Mouse (Mus musculus) c-Kit-negative CD71-positive TER-119-positive erythroid progenitor cells, embryonic 14.5 days (primary cell): ENCODE measurements around the gene Hmgcr.
A peak's percentile ranks its signal among the peaks of the same experiment; 100 is the strongest.
"Not testable (repeated sequence)": the region's sequence is repeated elsewhere in the genome, so short reads cannot be mapped to it uniquely, and the experiment has no call there.

ENCODE experiments used
- DNase-seq: peaks from one replicate; pipeline ENCODE4 v3.0.0-alpha.2; 2013; ENCODE audit warnings: low read depth, low spot score

Gene Hmgcr

DNA sequence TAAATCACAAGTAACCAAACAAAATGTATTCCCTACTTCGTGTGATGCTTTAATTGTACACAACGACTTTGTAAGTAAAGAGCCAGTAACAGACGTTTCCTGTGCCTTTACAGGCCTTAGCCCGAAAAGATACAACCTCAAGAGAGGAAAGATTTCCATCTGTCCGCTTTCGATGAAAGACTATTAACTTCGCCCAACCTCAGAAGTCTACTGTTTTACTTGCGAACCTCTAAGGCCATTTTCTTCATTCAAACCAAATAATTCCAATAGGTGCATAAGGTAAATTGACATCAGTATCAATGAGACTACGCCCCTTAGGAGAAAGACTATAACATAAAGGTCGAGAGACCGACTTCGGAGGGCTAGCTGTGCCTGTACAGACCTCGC, 724 bp downstream of the Hmgcr start:
- DNase-seq: peak; percentile 17

GRCm38 (mm10) chr13:96664419-96664974, 6.2 kb downstream of the Hmgcr start:
- no peak for DNase-seq

DNA sequence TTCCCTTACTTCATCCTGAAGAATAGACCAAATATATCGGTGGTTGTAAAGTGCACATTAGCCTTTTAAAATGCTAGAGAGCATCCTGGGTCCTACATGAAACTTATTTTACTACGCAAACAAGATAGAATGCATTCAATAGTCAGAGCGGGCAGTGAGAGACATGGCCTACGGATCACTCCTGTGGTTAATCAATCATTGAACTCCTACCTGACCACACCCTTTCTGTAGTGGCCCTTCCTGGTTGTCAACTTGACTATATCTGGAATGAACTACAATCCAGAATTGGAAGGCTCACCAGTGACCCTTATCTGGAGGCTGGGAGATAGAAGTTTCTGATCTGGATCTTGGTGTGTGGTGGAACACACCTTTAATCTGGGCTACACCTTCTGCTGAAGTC, 7.6 kb downstream of the Hmgcr start:
- not testable (repeated sequence) for DNase-seq

DNA sequence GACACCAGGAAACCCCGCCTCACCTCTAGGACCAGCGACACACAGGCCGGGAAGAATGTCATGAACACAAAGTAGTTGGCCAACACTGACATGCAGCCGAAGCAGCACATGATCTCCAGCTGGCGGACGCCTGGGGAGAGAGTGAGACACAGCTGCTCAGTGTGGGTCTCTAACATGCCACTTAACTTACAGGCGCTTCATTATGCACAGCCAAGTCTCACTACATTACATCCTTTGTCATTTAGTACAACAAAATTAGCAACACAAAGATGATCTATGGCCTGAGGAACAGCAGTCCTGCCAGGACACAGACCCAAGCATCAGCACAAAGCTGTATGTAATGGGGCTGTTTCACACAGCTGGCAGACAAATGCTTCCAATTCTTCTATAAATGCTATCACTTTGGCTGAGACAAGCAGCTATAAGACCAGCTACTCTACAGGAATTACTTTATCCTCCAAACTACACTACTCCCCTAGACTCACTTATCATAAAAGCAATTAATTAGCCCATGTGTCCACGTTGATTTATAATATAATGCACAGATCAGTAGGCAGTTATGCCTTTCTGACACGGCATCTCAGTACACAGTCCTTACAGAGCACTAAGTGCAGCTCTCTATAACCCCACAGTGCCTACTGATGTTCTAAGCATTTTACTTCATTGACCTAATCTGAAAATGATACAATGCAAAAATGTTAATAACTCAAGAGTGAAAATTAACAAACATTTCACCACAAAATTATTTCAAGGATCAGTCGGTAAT, 10.5 kb downstream of the Hmgcr start:
- no peak for DNase-seq

GRCm38 (mm10) chr13:96658936-96659335, 11.8 kb downstream of the Hmgcr start:
- DNase-seq: no peak

GRCm38 (mm10) chr13:96656673-96657072, 14.1 kb downstream of the Hmgcr start:
- no peak for DNase-seq

DNA sequence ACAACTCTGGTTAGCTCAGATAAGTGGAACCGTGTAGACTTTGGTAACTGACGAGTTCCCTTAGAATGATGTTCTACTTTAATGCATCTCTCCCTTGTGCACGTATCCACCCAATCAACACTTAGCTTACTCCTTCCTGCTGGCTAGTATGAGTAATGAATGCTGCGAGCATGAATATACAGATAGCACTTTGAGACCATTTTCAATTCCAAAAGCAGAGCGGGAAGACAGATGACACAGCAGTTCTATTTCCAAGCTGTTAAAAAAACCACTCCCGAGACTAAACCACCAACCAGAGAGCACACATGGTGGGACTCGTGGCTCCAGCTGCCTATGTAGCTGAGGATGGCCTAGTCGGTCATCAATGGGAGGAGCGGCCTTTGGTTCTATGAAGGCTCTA, 17.7 kb downstream of the Hmgcr start:
- no peak for DNase-seq

DNA sequence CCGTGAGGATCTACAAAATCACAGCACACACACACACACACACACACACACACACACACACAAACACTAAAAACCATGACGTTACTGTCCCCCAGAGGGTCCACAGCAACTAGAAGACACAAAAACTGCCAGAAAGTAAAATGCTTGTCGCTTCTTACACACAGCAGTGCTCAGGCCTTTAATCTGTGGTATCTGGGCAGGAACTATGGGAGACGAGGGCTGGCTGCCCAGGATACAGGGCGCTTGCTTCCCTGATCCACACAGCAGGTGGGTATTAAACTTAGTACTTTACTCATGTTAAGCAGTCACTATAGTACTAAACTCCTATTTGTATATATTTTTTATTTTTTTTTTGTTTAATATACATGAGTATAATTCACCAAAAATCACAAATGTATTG, 24.9 kb downstream of the Hmgcr start:
- no peak for DNase-seq

GRCm38 (mm10) chr13:96644168-96644567, 26.6 kb downstream of the Hmgcr start:
- no peak for DNase-seq

DNA sequence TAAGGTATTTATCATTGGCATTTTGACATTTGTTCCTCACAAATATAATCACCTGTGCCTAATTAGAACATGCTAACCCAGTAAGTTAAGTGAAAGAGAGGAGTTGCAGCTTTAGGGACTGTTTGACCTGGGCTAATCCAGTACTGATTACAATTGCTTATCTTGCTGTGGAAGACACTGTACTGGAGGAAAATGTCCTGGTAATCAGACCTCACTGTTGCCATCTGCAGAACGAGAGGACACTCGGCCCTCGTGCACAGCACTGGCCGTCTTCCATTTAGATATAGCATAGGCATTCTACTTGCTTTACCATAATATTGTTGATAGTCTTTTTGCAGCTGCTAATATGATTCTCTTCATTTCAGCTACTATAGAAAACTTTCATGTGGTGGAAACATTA, 40.3 kb downstream of the Hmgcr start:
- no peak for DNase-seq

GRCm38 (mm10) chr13:96620891-96621290, 49.8 kb downstream of the Hmgcr start:
- no peak for DNase-seq

- no peak for DNase-seq
Measured at GRCm38 (mm10) chr13:96614615-96615014, 56.1 kb downstream of the Hmgcr start.

- no peak for DNase-seq
Measured at GRCm38 (mm10) chr13:96604242-96604641, 66.5 kb downstream of the Hmgcr start.

DNA sequence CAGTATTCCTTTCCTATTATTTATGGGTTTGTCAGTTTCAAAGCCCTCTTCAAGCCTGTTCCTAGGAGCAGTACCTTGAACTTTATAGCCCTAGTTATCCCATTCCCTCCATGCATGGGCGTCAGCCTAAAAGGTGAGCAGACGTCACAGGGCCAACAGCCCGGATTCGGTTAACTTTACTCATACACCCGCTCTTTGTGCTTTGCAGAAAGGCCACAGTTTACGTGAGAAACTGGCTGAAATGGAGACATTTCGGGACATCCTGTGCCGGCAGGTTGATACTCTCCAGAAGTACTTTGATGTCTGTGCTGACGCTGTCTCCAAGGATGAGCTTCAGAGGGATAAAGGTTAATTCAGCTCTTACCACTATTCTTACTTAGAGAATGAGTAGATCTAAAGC, 71.6 kb downstream of the Hmgcr start:
- DNase-seq: no peak
